In the genomic region with DNA sequence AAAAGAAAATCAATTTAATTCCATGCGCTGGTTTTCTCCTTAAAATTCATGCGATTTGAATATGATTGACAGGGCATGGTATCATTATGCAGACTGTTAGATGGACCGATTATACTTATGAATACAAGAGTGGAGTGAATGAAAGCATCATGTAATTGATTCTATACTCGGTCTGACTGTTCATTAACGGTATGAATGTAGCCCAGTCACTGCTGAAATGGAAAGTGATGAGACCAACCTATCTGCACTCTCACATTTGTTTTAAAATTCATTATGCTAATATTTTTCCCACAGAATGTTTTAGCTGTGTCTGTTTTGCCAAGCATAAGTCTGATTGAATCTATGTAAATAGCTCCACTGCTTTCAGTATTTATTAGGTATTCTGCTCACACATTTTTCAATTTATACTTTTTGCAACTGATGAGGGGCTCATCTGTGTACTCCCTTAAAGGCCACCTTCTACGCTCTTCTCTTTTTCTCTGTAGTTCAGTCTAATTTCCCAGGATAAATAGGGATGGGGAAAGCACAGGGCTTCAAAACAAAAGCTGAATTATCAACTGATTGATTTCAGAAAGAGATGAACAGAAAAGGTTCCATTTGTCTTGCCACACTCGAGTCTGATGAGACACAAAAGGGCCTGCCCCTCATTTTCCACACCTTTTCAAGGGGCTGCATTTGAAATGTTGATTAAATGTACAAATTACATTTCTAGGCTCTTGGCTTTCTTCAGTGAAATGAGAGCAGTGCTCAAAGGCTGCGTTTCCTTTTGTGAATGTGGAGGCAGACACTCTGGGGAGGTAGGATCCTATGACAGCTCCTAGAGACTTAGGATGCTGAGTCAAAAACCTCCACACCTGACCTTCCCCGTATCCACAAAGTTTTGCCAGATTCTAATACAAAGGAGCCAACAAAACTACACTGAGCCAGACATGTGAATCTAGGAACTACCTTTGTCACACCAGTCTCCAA, we compare ENCODE assay signal across 31 mouse cellular contexts.
A peak's percentile ranks its signal among the peaks of the same experiment; 100 is the strongest.
DNase-seq lines count a peak whose midpoint lies in the region; ATAC-seq and TF ChIP-seq lines count a peak whose summit lies in the region.
"Had no signal": no experiment of that assay in that cellular context is flagged by ENCODE, and none has a peak within 500 bp of the region (broad histone marks: within the 10 kb centered on the region; RNA-seq: fewer than 3 reads in every experiment).

No protein-coding gene starts in this region.

- no peak overlapping the region for H3K9ac ChIP-seq in hindbrain, embryonic 11.5 days (ENCODE audit: low read depth, low read length)
- no peak overlapping the region for H3K9ac ChIP-seq in hindbrain, embryonic 16.5 days (ENCODE audit: low read depth, low read length)
- H3K9ac ChIP-seq in forebrain, embryonic 16.5 days (replicated peaks; ENCODE audit: low read depth, low read length): no peak overlapping the region
- no peak overlapping the region for H3K9ac ChIP-seq in midbrain, embryonic 16.5 days (ENCODE audit: low read depth, low read length)
- H3K9ac ChIP-seq: heart, embryonic 12.5 days; limb, embryonic 15.5 days; liver, embryonic 13.5 days; lung, embryonic 14.5 days; neural tube, embryonic 13.5 days had no signal

- no peak overlapping the region; the same call in 1 of the 2 replicates for H3K27ac ChIP-seq in hindbrain, embryonic 11.5 days (ENCODE audit: low read depth, low read length)
- no peak overlapping the region for H3K27ac ChIP-seq in hindbrain, embryonic 16.5 days (ENCODE audit: low read depth, low read length)
- 0 out of 2 replicates have a peak overlapping the region, but pooled peaks have one; percentile 6 for H3K27ac ChIP-seq in forebrain, embryonic 16.5 days (ENCODE audit: low read length)
- peak overlapping the region; percentile 3; the same call in 1 of the 2 replicates for H3K27ac ChIP-seq in midbrain, embryonic 16.5 days (ENCODE audit: low read length)
- H3K27ac ChIP-seq: gastrocnemius, adult 2 months; limb, embryonic 10.5 days; limb, embryonic 15.5 days; liver, embryonic 13.5 days; neural tube, embryonic 13.5 days; stomach, postnatal 0 days had no signal

- no peaks in the 10 kb centered on the region for H3K27me3 ChIP-seq in hindbrain, embryonic 11.5 days (ENCODE audit: control insufficient read depth, insufficient read depth, low read length)
- no peaks in the 10 kb centered on the region for H3K27me3 ChIP-seq in hindbrain, embryonic 16.5 days (replicated peaks; ENCODE audit: control insufficient read depth, insufficient read depth, low read length)
- no peaks in the 10 kb centered on the region for H3K27me3 ChIP-seq in forebrain, embryonic 16.5 days (replicated peaks; ENCODE audit: control insufficient read depth, insufficient read depth, low read length)
- H3K27me3 ChIP-seq in midbrain, embryonic 16.5 days (ENCODE audit: control insufficient read depth, insufficient read depth, low read depth, low read length): no peaks in the 10 kb centered on the region
- H3K27me3 ChIP-seq: heart, embryonic 12.5 days; limb, embryonic 15.5 days; liver, embryonic 13.5 days; neural tube, embryonic 13.5 days; Patski had no signal

- no peak for TF ChIP-seq CTCF in brain, embryonic 14.5 days (IDR thresholded peaks at IDR 0.05; ENCODE audit: borderline replicate concordance, extremely low read depth, insufficient read depth, insufficient read length)

- no peaks in the 10 kb centered on the region for H3K4me1 ChIP-seq in hindbrain, embryonic 11.5 days (replicated peaks; ENCODE audit: control insufficient read depth, insufficient read depth, low read length)
- H3K4me1 ChIP-seq in hindbrain, embryonic 16.5 days (ENCODE audit: control insufficient read depth, insufficient read depth, low read depth, low read length): no peaks in the 10 kb centered on the region
- peaks cover 4% of the 10 kb centered on the region; the same call in 1 of the 2 replicates for H3K4me1 ChIP-seq in forebrain, embryonic 16.5 days (replicated peaks; ENCODE audit: control insufficient read depth, insufficient read depth, low read length)
- H3K4me1 ChIP-seq in midbrain, embryonic 16.5 days (ENCODE audit: control insufficient read depth, insufficient read depth, low read length): peaks cover 2% of the 10 kb centered on the region; the same call in 1 of the 2 replicates
- H3K4me1 ChIP-seq: heart, embryonic 12.5 days; limb, embryonic 10.5 days; limb, embryonic 15.5 days; liver, embryonic 13.5 days; neural tube, embryonic 13.5 days had no signal

- no peak for DNase-seq in hindbrain, embryonic 11.5 days (ENCODE audit: low spot score)
- peak; percentile 79 for DNase-seq in brain, embryonic 14.5 days (ENCODE audit: low read depth)
- no peak for DNase-seq in lung, adult 18-20 months
- DNase-seq: adrenal gland, postnatal 25 days; cerebellum, adult 18-20 months; cerebellum, postnatal 14 days; gastrocnemius, adult 2 months; gastrocnemius, postnatal 36 days; heart, adult 18-20 months; heart, postnatal 4 days; kidney, adult 11 months; kidney, postnatal 14 days; layer of hippocampus, adult 9-11 months; liver, embryonic 13.5 days; lung, embryonic 14.5 days; lung, postnatal 14 days; right cerebral cortex, postnatal 4 days; thymus, adult 18-20 months; thymus, postnatal 25 days had no signal

- H3K36me3 ChIP-seq in hindbrain, embryonic 11.5 days (ENCODE audit: control insufficient read depth, insufficient read depth, low read length): no peaks in the 10 kb centered on the region
- H3K36me3 ChIP-seq in hindbrain, embryonic 16.5 days (ENCODE audit: control insufficient read depth, insufficient read depth, low read length): no peaks in the 10 kb centered on the region
- H3K36me3 ChIP-seq in forebrain, embryonic 16.5 days (ENCODE audit: control insufficient read depth, insufficient read depth): no peaks in the 10 kb centered on the region
- no peaks in the 10 kb centered on the region for H3K36me3 ChIP-seq in midbrain, embryonic 16.5 days (ENCODE audit: control insufficient read depth, insufficient read depth, low read length)
- H3K36me3 ChIP-seq: heart, embryonic 12.5 days; limb, embryonic 10.5 days; limb, embryonic 15.5 days; liver, embryonic 13.5 days; neural tube, embryonic 13.5 days had no signal

- TF ChIP-seq POLR2A in brain, embryonic 14.5 days (IDR thresholded peaks at IDR 0.05; ENCODE audit: borderline replicate concordance, extremely low read depth, insufficient read depth, insufficient read length, poor library complexity, severe bottlenecking): no peak

- no peaks in the 10 kb centered on the region for H3K9me3 ChIP-seq in hindbrain, embryonic 11.5 days (ENCODE audit: control insufficient read depth, low read length)
- H3K9me3 ChIP-seq in hindbrain, embryonic 16.5 days (ENCODE audit: control insufficient read depth, low read length): no peaks in the 10 kb centered on the region
- H3K9me3 ChIP-seq in forebrain, embryonic 16.5 days (ENCODE audit: control insufficient read depth, low read length): no peaks in the 10 kb centered on the region
- H3K9me3 ChIP-seq in midbrain, embryonic 16.5 days (replicated peaks; ENCODE audit: control insufficient read depth, low read length, poor library complexity, severe bottlenecking): no peaks in the 10 kb centered on the region
- H3K9me3 ChIP-seq: heart, embryonic 12.5 days; limb, embryonic 10.5 days; limb, embryonic 15.5 days; liver, embryonic 13.5 days; neural tube, embryonic 13.5 days had no signal

- H3K4me2 ChIP-seq in hindbrain, embryonic 11.5 days (replicated peaks; ENCODE audit: low read depth, low read length): no peak overlapping the region
- H3K4me2 ChIP-seq in hindbrain, embryonic 16.5 days (ENCODE audit: low read length): no peak overlapping the region
- no peak overlapping the region; the same call in 1 of the 2 replicates for H3K4me2 ChIP-seq in forebrain, embryonic 16.5 days (ENCODE audit: low read length)
- no peak overlapping the region for H3K4me2 ChIP-seq in midbrain, embryonic 16.5 days (ENCODE audit: low read length)
- H3K4me2 ChIP-seq: heart, embryonic 12.5 days; limb, embryonic 15.5 days; liver, embryonic 13.5 days; lung, embryonic 14.5 days; neural tube, embryonic 13.5 days had no signal

- WGBS in hindbrain, embryonic 11.5 days: 64% methylated on average over 9 of the region's 9 CpGs
- WGBS in hindbrain, embryonic 16.5 days: 43% methylated on average over 9 of the region's 9 CpGs
- 33% methylated on average over 9 of the region's 9 CpGs for WGBS in forebrain, embryonic 16.5 days
- WGBS in midbrain, embryonic 16.5 days: 38% methylated on average over 9 of the region's 9 CpGs

- ATAC-seq in hindbrain, embryonic 11.5 days (ENCODE audit: low FRiP score): peak; percentile 79
- no peak for ATAC-seq in hindbrain, embryonic 16.5 days
- peak; percentile 89 for ATAC-seq in forebrain, embryonic 16.5 days
- ATAC-seq in midbrain, embryonic 16.5 days: peak; percentile 62; the same call in 1 of the 2 replicates
- ATAC-seq in activated CD4-positive, CD25-positive, alpha-beta regulatory T cell, adult 4 months: no peak
- ATAC-seq: inflammation-experienced regulatory T-cells, adult 6 months; Patski had no signal

- H3K4me3 ChIP-seq in hindbrain, embryonic 11.5 days (ENCODE audit: low read depth, low read length): no peak overlapping the region
- H3K4me3 ChIP-seq in hindbrain, embryonic 16.5 days (ENCODE audit: low read length): no peak overlapping the region
- H3K4me3 ChIP-seq in forebrain, embryonic 16.5 days (replicated peaks; ENCODE audit: low read length): no peak overlapping the region
- no peak overlapping the region for H3K4me3 ChIP-seq in midbrain, embryonic 16.5 days (ENCODE audit: low read depth, low read length)
- H3K4me3 ChIP-seq: erythroblast, embryonic 14.5 days; gastrocnemius, adult 2 months; heart, embryonic 12.5 days; limb, embryonic 10.5 days; limb, embryonic 15.5 days; liver, embryonic 13.5 days; neural tube, embryonic 13.5 days had no signal

Comparison
In these comparisons a context has a peak if more than half of its experiments do, and no peak if none do; other contexts are left out.
1. ATAC-seq: peak in hindbrain, embryonic 11.5 days (single experiment), forebrain, embryonic 16.5 days (single experiment) and midbrain, embryonic 16.5 days (single experiment); none in hindbrain, embryonic 16.5 days (single experiment) and activated CD4-positive, CD25-positive, alpha-beta regulatory T cell, adult 4 months (single experiment).
2. H3K27ac ChIP-seq: peak in forebrain, embryonic 16.5 days (single experiment) and midbrain, embryonic 16.5 days (single experiment); none in hindbrain, embryonic 11.5 days (single experiment) and hindbrain, embryonic 16.5 days (single experiment).